Mouse (Mus musculus) liver, embryonic 14.5 days (tissue): ENCODE data around the gene Pcp2.

ENCODE experiments used
- CTCF ChIP-seq: IDR thresholded peaks from 2 replicates; pipeline ENCODE4 v1.5.1; 2016; ENCODE audit warnings: antibody characterized with exemption, low read depth, control low read depth
- EP300 ChIP-seq: IDR thresholded peaks from 2 replicates; pipeline ENCODE4 v1.6.1; 2016; ENCODE audit warnings: antibody characterized with exemption, low read depth

- TF ChIP-seq CTCF (no peak), EP300 (no peak)
Observed at GRCm38 (mm10) chr8:3648990-3649389, 23.6 kb upstream of the Pcp2 start.
